Mouse (Mus musculus) ES-Bruce4 (cell line): ENCODE measurements around the gene Dnah11.

Experiments used
- CTCF ChIP-seq: IDR thresholded peaks from one replicate; pipeline ENCODE4 v1.8.1; 2011; ENCODE audit warnings: low read depth, low read length
- EP300 ChIP-seq: IDR thresholded peaks from 2 replicates; pipeline ENCODE4 v1.6.1; 2011; ENCODE audit warnings: low read depth, low read length; ENCODE audit not compliant: insufficient read depth
- POLR2A ChIP-seq: IDR thresholded peaks from one replicate; pipeline ENCODE4 v1.8.1; 2011; ENCODE audit warnings: low read length; ENCODE audit not compliant: insufficient read depth

DNA sequence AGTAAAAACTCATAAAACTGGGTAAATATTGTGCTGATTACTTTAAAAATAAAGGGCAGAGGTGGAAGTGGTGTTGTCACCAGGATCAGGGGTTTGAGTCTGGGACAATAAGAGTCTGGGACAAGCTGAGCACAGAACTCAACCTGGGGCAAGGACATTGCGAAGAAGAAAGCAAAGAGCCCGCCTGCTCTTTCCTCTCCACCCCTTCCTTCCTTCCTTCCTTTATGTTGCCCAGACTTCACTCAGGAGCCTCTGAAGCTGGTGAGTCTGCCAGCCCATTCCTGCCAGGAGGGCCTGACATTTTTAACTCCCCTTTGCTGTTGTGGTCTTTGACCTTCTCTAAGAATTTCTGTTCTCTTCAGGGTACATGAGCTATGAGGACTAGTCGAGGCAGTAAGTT, 86.9 kb downstream of the Dnah11 start:
- no peak for TF ChIP-seq EP300
- no peak for TF ChIP-seq CTCF
- no peak for TF ChIP-seq POLR2A
